Mouse (Mus musculus): ENCODE measurements at regions not wholly inside any gene's neighbourhood (a gene's known extent, or its start where the extent isn't known, plus 50 kb on each side); places are given as distances from the start of the nearest gene placed in this dataset.
"Not testable (repeated sequence)": the region's sequence is repeated elsewhere in the genome, so short reads cannot be mapped to it uniquely, and the experiment has no call there.

DNA sequence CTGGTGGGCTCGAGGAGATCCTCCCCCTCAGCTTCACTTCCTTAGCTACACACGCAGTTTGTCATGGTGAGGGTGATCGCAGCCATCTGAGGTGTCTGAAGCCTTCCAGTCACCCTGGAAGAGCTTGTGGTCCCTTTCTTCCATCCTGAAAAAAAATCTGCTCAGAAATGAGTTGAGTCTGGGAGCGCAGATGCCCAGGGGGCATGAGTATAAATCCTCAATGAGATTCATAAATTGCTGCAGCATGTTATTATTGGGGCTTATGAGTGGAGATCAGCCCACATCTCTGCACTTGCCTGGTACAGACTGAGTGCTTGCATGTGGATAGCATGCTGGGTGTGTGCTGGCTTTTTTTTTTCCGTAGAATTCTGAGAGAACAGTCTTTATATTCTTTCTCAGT, 247.6 kb downstream of the Enc1 start:
- no peak for DNase-seq (ENCODE audit: low spot score in 2 of 2)

GRCm38 (mm10) chr13:97487746-97488473, 247.0 kb downstream of the Enc1 start:
- DNase-seq (ENCODE audit: low spot score in 2 of 2) = no peak

DNA sequence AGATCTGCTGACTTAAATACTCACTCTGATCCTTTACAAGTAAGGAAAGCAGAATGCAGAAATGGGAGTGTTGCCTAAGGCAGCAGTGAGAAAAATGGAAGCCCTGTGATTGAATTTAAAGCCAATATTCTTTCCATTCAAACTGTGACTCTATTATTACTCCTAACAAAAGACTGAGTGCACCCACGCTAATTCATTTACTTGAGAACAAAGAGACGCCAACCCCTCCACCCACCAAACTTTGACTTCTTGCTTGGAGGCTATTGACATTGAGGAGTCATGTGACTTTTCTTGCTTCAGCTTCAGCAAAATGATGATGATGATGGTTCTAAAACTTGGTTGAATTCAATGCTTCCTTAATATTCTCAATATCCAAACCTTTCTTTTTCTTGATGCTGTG, 245.6 kb downstream of the Enc1 start:
- DNase-seq (ENCODE audit: low spot score in 2 of 2) = no peak

GRCm38 (mm10) chr13:97485886-97486285, 245.0 kb downstream of the Enc1 start:
- DNase-seq (ENCODE audit: low spot score in 2 of 2) = no peak

DNA sequence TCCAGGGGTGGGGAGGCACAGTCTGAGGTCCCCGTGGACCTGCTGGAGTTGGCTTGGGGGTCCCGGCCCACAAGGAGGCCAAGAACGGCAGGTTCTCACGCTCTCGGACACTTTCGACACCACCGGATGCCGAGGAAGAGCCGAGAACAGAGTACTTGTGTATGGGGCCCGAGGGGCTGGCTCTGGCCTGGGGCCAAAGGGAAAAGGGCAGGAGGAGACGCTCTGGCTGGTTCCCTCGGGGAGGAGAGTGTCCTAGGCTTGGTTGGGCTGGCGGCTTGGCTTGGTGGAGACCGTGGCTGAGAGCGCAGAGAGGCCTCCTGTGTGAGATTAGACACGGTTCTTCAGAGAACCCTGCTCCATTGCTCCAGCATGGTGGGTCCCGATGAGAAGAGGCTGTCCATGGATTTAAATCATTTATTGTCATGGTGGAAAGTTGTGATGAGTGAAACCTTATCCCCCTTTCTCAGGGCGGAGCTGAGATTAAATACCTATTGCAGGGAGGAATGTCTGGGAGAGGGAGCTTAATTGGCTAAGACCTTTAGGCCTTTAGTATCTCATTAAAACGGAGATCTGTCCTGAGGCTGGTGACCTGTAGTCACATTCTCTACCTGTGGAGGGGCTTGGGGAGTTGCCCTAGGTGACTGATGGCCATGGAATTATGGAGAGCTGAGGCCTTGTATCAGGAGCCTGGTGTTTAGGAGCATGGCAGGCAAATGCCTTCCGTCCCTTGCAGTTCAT, 244.1 kb downstream of the Enc1 start:
- DNase-seq (ENCODE audit: low spot score in 2 of 2) = no peak

- DNase-seq (ENCODE audit: low spot score in 2 of 2) = no peak
Observed at GRCm38 (mm10) chr13:97483681-97484080, 242.8 kb downstream of the Enc1 start.

GRCm38 (mm10) chr13:97482439-97482946, 241.6 kb downstream of the Enc1 start:
- DNase-seq (ENCODE audit: low spot score in 2 of 2) = no peak

DNA sequence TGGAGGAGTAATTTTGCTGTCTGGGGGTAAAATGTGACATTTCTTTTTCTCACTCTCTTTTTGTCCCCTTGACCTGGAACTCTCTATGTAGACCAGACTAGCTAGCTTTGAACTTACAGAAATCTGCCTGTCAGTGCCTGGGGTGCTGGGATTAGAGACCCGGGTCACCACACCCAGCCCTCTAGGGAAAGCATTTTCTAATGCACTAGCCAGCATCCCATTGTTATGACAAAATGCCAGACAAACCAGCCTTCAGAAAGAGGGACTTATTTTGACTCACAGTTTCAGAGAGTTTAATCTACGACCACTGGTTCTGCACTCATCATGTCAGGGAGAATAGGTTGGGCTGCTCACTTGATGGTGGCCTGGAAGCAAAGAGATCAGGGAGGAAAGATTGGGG, 240.4 kb downstream of the Enc1 start:
- no peak for DNase-seq (ENCODE audit: low spot score in 2 of 2)

- no peak for DNase-seq (ENCODE audit: low spot score in 2 of 2)
Observed at GRCm38 (mm10) chr13:97479066-97479586, 238.2 kb downstream of the Enc1 start.

DNA sequence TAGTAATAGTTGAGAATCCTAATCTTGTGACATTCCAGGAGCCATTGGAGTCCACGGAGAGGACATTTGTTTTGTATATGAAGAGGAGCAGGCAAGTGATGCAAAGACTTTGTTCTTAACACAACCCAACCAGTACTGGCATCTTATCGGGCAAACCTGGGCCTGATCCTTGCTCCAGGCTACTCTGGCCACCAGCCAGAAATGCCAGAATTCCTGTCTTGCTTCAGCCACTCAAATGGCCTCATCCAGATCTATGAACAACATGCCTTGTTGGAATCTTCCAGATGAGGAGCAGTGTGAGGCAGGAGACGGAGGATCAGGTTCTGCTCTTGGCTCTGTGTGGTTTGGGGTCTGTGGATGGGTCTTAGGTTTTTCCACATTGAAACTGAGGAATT, 233.1 kb downstream of the Enc1 start:
- DNase-seq (ENCODE audit: low spot score in 2 of 2) = no peak

DNA sequence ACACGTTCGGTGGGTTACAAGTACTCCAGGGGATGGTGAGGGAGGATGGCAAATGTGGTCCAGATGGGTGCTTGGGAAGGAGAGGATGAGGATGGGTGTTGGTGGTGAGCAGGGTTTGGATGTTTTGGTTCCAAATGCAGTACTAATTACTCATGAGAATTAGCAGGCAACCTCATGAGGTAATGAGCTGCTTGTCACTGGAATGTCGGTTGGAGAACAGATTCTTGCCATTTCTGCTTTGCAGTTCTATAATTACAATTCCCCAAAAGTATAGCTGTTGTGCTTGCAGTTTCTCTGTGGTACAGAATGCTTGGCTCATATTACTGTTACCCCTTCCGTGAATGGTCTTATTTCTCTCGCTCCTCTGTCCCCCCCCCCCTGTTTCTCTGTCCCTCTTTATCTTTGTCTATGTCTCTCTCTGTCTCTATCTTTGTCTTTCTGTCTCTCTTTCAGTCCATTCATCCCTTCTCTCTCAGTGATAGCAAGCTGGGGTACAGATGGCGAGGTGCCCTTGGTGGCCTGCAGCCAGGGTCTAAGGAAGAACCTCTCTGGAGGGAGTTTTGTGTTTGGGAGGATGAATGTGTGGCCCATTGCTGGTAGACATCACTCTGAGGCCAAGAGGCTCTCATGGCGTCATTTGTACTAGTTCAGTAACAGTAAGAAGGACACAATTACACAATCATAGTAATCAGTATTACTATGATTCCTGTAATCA, 232.5 kb downstream of the Enc1 start:
- no peak for DNase-seq (ENCODE audit: low spot score in 2 of 2)

- DNase-seq (ENCODE audit: low spot score in 2 of 2) = no peak
Observed at GRCm38 (mm10) chr13:97469999-97470398, 229.1 kb downstream of the Enc1 start.

DNA sequence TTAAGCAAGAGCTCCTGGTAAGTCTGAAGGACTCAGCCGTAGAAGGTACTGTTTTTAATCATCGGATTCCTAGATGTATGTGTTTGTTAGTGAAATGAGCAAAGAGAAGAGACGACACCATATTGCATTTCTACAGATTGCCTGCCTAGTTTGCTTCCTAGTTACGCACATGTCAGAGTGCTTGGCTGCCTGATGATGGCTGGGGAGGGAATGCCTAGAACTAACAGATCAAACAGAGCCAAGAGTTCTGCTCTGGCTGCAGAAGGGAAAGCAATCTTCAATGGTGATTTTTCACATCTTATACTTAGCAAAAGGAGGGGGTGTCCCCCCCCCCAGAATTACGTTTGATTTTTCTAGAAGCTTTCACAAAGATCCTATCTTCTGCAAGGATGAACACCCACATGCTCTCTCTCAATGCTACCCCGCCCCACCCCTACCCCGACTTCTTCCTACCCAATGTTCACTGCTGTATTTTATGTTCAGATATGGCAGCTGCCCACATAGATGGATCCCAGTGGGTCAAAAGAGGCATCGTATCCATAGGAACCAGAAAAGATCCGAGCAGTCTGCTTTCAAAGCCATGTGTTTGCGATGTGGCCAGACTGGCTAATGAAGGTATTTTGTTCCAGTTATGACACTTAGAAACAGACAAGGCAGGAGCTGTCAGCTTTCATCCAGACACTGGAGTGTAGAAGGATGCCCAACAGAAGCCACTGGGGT, 228.1 kb downstream of the Enc1 start:
- peak; percentile 21 to 51 for DNase-seq (ENCODE audit: low spot score in 2 of 2)

DNA sequence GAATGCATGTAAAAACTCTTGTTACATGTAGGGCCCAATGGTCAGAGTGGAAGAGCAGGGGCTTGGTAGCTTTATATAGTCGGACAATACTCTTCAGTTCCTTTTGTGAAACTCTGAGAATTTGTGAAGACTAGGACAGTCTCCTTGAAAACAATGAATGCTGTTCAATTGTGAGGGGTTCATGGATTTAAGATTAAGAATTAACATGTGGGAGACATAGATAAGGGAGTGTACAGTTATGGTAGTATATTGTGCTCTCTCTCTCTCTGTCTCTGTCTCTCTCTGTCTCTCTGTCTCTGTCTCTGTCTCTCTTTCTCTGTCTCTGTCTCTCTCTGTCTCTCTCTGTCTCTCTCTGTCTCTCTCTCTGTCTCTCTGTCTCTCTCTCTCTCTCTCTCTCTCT, 225.7 kb downstream of the Enc1 start:
- DNase-seq (ENCODE audit: low spot score in 2 of 2) = not testable (repeated sequence)

GRCm38 (mm10) chr13:97463798-97464197, 222.9 kb downstream of the Enc1 start:
- no peak for DNase-seq (ENCODE audit: low spot score in 2 of 2)

GRCm38 (mm10) chr13:97462884-97463235, 222.0 kb downstream of the Enc1 start:
- no peak for DNase-seq (ENCODE audit: low spot score in 2 of 2)

DNA sequence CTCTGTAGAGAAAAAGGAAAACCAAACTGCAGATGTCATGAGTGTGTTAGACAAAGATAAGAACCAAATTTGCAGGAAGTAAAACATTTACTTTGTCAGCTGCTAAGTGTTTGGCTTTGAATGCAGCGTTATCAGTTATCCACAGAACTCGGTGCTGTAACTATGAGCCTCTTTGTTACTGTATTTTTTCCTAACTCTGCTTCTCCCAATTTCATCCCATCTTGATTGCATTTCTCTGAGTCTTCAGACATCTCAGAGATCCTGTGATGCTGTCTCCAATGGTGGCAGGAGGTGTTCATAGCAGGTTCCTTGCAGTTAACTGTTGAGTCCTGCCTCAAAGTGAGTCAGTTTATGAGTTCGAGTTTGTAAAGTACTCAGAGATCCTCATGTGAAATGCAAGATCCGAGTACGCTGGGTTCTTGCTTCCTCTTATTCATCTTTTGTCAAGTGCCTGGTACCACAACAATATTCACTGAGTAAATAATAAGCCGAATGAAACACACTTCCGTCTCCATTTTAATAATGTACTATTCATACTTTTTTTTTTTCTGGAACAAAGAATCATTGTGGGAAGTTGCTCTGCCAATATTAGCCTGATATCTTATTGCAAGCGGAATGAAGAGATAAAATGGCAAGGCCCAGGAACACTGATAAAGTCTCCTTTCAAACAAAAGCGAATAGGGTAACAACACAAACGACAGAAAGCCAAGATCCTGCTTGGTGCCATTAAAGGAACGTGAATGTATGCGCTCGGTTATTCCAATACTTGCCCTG, 221.4 kb downstream of the Enc1 start:
- no peak for DNase-seq (ENCODE audit: low spot score in 2 of 2)

DNA sequence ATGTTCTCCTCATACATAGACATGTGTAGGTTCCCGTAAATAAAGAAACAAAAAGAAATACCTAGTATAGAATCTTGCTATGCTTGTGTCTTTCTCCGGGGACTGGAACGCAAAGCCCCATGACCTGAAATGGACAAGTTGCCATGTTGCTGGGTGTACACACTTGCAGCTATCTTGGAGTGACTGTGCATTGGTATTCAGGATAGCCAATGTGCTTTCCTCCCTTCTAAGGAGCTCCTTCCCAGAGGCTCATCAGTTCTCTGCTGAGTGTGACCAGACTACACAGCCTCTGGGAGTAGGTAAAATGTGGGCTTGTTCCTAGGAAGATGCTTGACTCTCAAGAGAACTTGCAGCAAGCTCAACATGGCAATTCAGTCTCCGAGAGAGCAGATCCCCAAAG, 220.3 kb downstream of the Enc1 start:
- DNase-seq (ENCODE audit: low spot score in 2 of 2) = no peak

DNA sequence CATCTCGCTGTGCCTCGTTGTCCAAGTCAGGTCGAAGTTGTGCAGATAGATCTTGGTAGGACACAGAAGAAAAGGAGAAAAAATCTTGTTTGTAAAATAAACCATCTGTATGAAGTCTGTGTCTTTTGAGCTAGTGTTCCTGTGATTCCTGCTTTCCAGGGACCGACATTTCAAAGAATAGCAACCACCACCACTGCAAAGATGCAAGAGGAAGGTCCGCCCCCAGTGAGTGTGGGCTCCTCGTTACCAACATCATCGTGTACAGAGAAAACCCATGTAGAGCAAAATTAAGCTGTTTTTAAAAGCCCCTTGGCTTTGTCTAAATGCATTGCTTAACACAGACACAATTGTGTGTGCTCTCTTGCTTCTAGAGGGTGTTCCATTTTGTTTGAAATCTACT, 218.2 kb downstream of the Enc1 start:
- no peak for DNase-seq (ENCODE audit: low spot score in 2 of 2)

GRCm38 (mm10) chr13:97455961-97456360, 215.1 kb downstream of the Enc1 start:
- no peak for DNase-seq (ENCODE audit: low spot score in 2 of 2)
